Mouse (Mus musculus) cerebellum, adult 2 months (tissue): ENCODE data around the gene Erlin1.

ENCODE experiments used
- CTCF ChIP-seq: fragments of 200-500 bp; IDR thresholded peaks from 2 replicates; pipeline ENCODE4 v1.5.1; 2011; ENCODE audit warnings: low read depth, mild to moderate bottlenecking, control low read depth, low read length, moderate library complexity, borderline replicate concordance; ENCODE audit not compliant: insufficient read depth
- POLR2A ChIP-seq: fragments of 200-500 bp; IDR thresholded peaks from 2 replicates; pipeline ENCODE4 v1.6.1; 2011; ENCODE audit warnings: low read length, control low read depth, borderline replicate concordance; ENCODE audit not compliant: insufficient read depth

DNA sequence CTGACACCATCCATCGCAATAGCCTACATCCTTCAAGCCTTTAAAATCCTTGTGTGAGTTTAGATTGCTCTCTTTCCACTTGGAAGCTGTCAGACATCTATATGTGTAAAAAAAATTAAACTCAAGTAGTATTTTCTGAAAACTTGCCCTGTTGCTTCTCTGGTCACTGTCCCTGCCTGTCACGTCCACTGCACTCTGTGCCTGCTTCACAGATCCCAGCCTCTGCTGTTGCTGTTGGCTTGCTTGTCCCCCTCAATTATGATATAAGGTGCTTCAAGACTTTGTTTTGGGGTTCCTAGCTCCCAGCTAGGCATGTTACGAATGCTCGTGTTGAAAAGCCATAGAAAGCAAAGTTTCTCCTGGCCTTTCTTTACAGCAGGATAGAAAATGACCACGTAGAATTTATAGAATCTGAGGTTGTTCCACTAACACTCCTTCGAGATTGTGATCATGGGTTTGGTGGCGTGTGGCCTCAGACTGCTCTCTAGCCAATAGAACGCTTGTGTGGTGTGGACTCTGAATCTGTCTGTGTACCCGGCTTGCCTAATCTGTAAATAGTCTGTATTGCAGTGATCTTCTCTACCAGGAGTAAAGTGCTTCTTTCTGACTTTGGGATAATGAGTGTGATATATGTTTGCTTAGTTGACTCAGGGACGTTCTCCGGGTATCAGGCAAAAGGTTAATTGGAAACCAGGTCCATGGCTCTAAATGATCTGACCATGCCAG is 70.6 kb downstream of the Erlin1 start:
- TF ChIP-seq CTCF: no peak
- no peak for TF ChIP-seq POLR2A
